Comparison of ENCODE assay signal across 9 mouse cellular contexts in genomic region chrX:136959688-136960087, GRCm38 (mm10). TPM values are rescaled to one million over a fixed set of nuclear protein-coding genes. Genes with fewer than 3 reads are reported as not detected.
DNase-seq lines count a peak whose midpoint lies in the region; ATAC-seq and TF ChIP-seq lines count a peak whose summit lies in the region.
"Had no signal": no experiment of that assay in that cellular context is flagged by ENCODE, and none has a peak within 500 bp of the region (broad histone marks: within the 10 kb centered on the region; RNA-seq: fewer than 3 reads in every experiment).

No protein-coding gene starts in this region.

- no peaks in the 10 kb centered on the region for H3K9me3 ChIP-seq in heart, embryonic 11.5 days (replicated peaks; ENCODE audit: control insufficient read depth, low read length)
- H3K9me3 ChIP-seq in midbrain, postnatal 0 days (ENCODE audit: low read length), result no peaks in the 10 kb centered on the region
- no peaks in the 10 kb centered on the region for H3K9me3 ChIP-seq in midbrain, embryonic 11.5 days (ENCODE audit: control insufficient read depth, low read length)

- no peaks in the 10 kb centered on the region for H3K27me3 ChIP-seq in heart, adult 2 months (ENCODE audit: control insufficient read depth, insufficient read depth, low read length)
- H3K27me3 ChIP-seq in heart, embryonic 11.5 days (ENCODE audit: control insufficient read depth, insufficient read depth, low read length), result no peaks in the 10 kb centered on the region
- H3K27me3 ChIP-seq in midbrain, postnatal 0 days (ENCODE audit: insufficient read depth, low read length), result no peaks in the 10 kb centered on the region
- H3K27me3 ChIP-seq in midbrain, embryonic 11.5 days (ENCODE audit: control insufficient read depth, insufficient read depth, low read length), result no peaks in the 10 kb centered on the region

- H3K36me3 ChIP-seq in heart, adult 2 months (ENCODE audit: control insufficient read depth, insufficient read depth, low read length), result no peaks in the 10 kb centered on the region
- H3K36me3 ChIP-seq in heart, embryonic 11.5 days (ENCODE audit: control insufficient read depth, insufficient read depth, low read length), result no peaks in the 10 kb centered on the region
- no peaks in the 10 kb centered on the region for H3K36me3 ChIP-seq in midbrain, postnatal 0 days (ENCODE audit: insufficient read depth, low read length)
- no peaks in the 10 kb centered on the region for H3K36me3 ChIP-seq in midbrain, embryonic 11.5 days (ENCODE audit: control insufficient read depth, insufficient read depth, low read length)

- H3K79me2 ChIP-seq in heart, adult 2 months (replicated peaks; ENCODE audit: control insufficient read depth, insufficient read depth, low read length), result no peaks in the 10 kb centered on the region

- H3K4me1 ChIP-seq in heart, adult 2 months (ENCODE audit: control insufficient read depth, insufficient read depth, low read length), result no peaks in the 10 kb centered on the region
- no peaks in the 10 kb centered on the region for H3K4me1 ChIP-seq in heart, embryonic 11.5 days (ENCODE audit: control insufficient read depth, insufficient read depth, low read length)
- no peaks in the 10 kb centered on the region for H3K4me1 ChIP-seq in midbrain, postnatal 0 days (ENCODE audit: insufficient read depth, low read length)
- no peaks in the 10 kb centered on the region for H3K4me1 ChIP-seq in midbrain, embryonic 11.5 days (ENCODE audit: control insufficient read depth, insufficient read depth, low read length)

- no peak overlapping the region for H3K4me2 ChIP-seq in heart, embryonic 11.5 days
- H3K4me2 ChIP-seq in midbrain, postnatal 0 days (ENCODE audit: low read depth, low read length, poor library complexity, severe bottlenecking), result no peak overlapping the region
- no peak overlapping the region for H3K4me2 ChIP-seq in midbrain, embryonic 11.5 days

- no peak overlapping the region for H3K27ac ChIP-seq in heart, adult 2 months
- H3K27ac ChIP-seq in heart, embryonic 11.5 days (ENCODE audit: low read depth, low read length), result no peak overlapping the region
- no peak overlapping the region for H3K27ac ChIP-seq in midbrain, postnatal 0 days (ENCODE audit: low read depth, low read length)
- H3K27ac ChIP-seq in midbrain, embryonic 11.5 days (ENCODE audit: low read depth, low read length), result no peak overlapping the region

- no peak overlapping the region for H3K4me3 ChIP-seq in heart, adult 2 months
- H3K4me3 ChIP-seq in heart, embryonic 11.5 days (ENCODE audit: low read depth, low read length), result no peak overlapping the region
- no peak overlapping the region for H3K4me3 ChIP-seq in midbrain, postnatal 0 days (ENCODE audit: low read depth, low read length)
- H3K4me3 ChIP-seq in midbrain, embryonic 11.5 days (ENCODE audit: low read depth, low read length), result no peak overlapping the region

- no peak for DNase-seq in heart, adult 2 months
- peak; percentile 17 for DNase-seq in midbrain, postnatal 0 days (ENCODE audit: low spot score)
- DNase-seq in midbrain, embryonic 11.5 days (ENCODE audit: low spot score, missing footprints), result no peak
- DNase-seq in brain, embryonic 14.5 days (ENCODE audit: low read depth), result peak; percentile 45
- no peak for DNase-seq in frontal cortex, postnatal 14 days (ENCODE audit: low spot score in 2 of 2)
- DNase-seq in frontal cortex, postnatal 10 days (ENCODE audit: low spot score in 2 of 2), result no peak

- H3K9ac ChIP-seq in heart, adult 2 months (ENCODE audit: low read depth, low read length), result no peak overlapping the region
- no peak overlapping the region for H3K9ac ChIP-seq in heart, embryonic 11.5 days (ENCODE audit: low read depth, low read length)
- no peak overlapping the region for H3K9ac ChIP-seq in midbrain, postnatal 0 days (replicated peaks; ENCODE audit: low read length, poor library complexity, severe bottlenecking)
- no peak overlapping the region for H3K9ac ChIP-seq in midbrain, embryonic 11.5 days (ENCODE audit: low read length)

- 20% methylated on average over 2 of the region's 2 CpGs for WGBS in heart, adult 2 months
- WGBS in heart, embryonic 11.5 days (ENCODE audit: insufficient replicate concordance), result 32% methylated on average over 2 of the region's 2 CpGs
- 37% methylated on average over 2 of the region's 2 CpGs for WGBS in midbrain, postnatal 0 days
- 25% methylated on average over 2 of the region's 2 CpGs for WGBS in midbrain, embryonic 11.5 days

- TF ChIP-seq POLR2A in heart, adult 2 months (IDR thresholded peaks at IDR 0.05; ENCODE audit: insufficient read depth, low read depth, low read length), result no peak
- no peak for TF ChIP-seq POLR2A in brain, embryonic 14.5 days (IDR thresholded peaks at IDR 0.05; ENCODE audit: borderline replicate concordance, extremely low read depth, insufficient read depth, insufficient read length, poor library complexity, severe bottlenecking)

- peak; percentile 49 for TF ChIP-seq CTCF in heart, adult 2 months (IDR thresholded peaks at IDR 0.05)
- TF ChIP-seq CTCF in midbrain, postnatal 0 days (IDR thresholded peaks at IDR 0.05), result peak; percentile 71
- peak; percentile 44; the same call in 1 of the 2 replicates for TF ChIP-seq CTCF in brain, embryonic 14.5 days (IDR thresholded peaks at IDR 0.05; ENCODE audit: borderline replicate concordance, extremely low read depth, insufficient read depth, insufficient read length)

- no peak for ATAC-seq in heart, embryonic 11.5 days (replicated peaks; ENCODE audit: insufficient number of reproducible peaks, low FRiP score, low TSS enrichment)
- no peak for ATAC-seq in midbrain, postnatal 0 days (ENCODE audit: low FRiP score)
- no peak for ATAC-seq in midbrain, embryonic 11.5 days (ENCODE audit: low FRiP score)
- ATAC-seq in megakaryocyte progenitor cell, adult 5-6 weeks (replicated peaks; ENCODE audit: poor library complexity), result peak; percentile 70

- intact Hi-C loops in heart, adult 2 months (cut with DNase I), result no loop called here

- no peak for TF ChIP-seq EP300 in heart, adult 2 months (IDR thresholded peaks at IDR 0.05; ENCODE audit: insufficient read depth, low read depth, low read length)

RNA-seq across cellular contexts. Expression of gene Tmsb15b2, which starts 15.6 kb away (rescaled TPM):
- total RNA-seq in heart, adult 2 months (2021), result 1 to 10 TPM in 1 of 2 experiments, under 1 TPM in 1; 0.77 to 1.4 TPM
- polyA plus RNA-seq in heart, adult 2 months (2012; rRNA removed), result not detected in 2 replicates
- polyA plus RNA-seq in heart, embryonic 11.5 days (2014; fragmentation: Nextera tagmentation; extraction: Ambion mirVana), result 11.9 and 22.9 TPM in 2 replicates
- total RNA-seq in midbrain, postnatal 0 days (2014; rRNA removed), result 32.3 and 59.5 TPM in 2 replicates
- 69.2 and 73.2 TPM in 2 replicates for polyA plus RNA-seq in midbrain, postnatal 0 days (2015; fragmentation: Nextera tagmentation; extraction: Ambion mirVana)
- polyA plus RNA-seq in midbrain, embryonic 11.5 days (2014; fragmentation: Nextera tagmentation; extraction: Ambion mirVana), result 60.9 and 62.2 TPM in 2 replicates
- polyA plus RNA-seq in brain, embryonic 14.5 days (2012; rRNA removed), result 38.7 and 46.3 TPM in 2 replicates
- 22.4 and 28.2 TPM in 2 replicates for total RNA-seq in megakaryocyte progenitor cell, adult 5-6 weeks (2015)
- not detected in 2 replicates for total RNA-seq in megakaryocyte progenitor cell, adult 5-6 weeks (2017)

RNA-seq across cellular contexts. Expression of gene Tmsb15l, which starts 17.0 kb away (rescaled TPM):
- total RNA-seq in heart, adult 2 months (2021), result not detected
- polyA plus RNA-seq in heart, adult 2 months (2012; rRNA removed), result 0.23 and 0.41 TPM in 2 replicates
- 1.3 and 4.3 TPM in 2 replicates for polyA plus RNA-seq in heart, embryonic 11.5 days (2014; fragmentation: Nextera tagmentation; extraction: Ambion mirVana)
- total RNA-seq in midbrain, postnatal 0 days (2014; rRNA removed), result 1.9 and 7.9 TPM in 2 replicates
- 7.5 and 9.5 TPM in 2 replicates for polyA plus RNA-seq in midbrain, postnatal 0 days (2015; fragmentation: Nextera tagmentation; extraction: Ambion mirVana)
- 6.1 and 7.7 TPM in 2 replicates for polyA plus RNA-seq in midbrain, embryonic 11.5 days (2014; fragmentation: Nextera tagmentation; extraction: Ambion mirVana)
- 10.1 and 13.8 TPM in 2 replicates for polyA plus RNA-seq in brain, embryonic 14.5 days (2012; rRNA removed)
- total RNA-seq in megakaryocyte progenitor cell, adult 5-6 weeks (2015), result 5.6 and 6.3 TPM in 2 replicates
- total RNA-seq in megakaryocyte progenitor cell, adult 5-6 weeks (2017), result 24.7 TPM in 2 replicates

RNA-seq across cellular contexts. Expression of gene Tmsb15b1, which starts 17.0 kb away (rescaled TPM):
- total RNA-seq in heart, adult 2 months (2021), result not detected
- polyA plus RNA-seq in heart, adult 2 months (2012; rRNA removed), result not detected in 2 replicates
- polyA plus RNA-seq in heart, embryonic 11.5 days (2014; fragmentation: Nextera tagmentation; extraction: Ambion mirVana), result 12.4 and 13.3 TPM in 2 replicates
- 3.0 and 5.8 TPM in 2 replicates for total RNA-seq in midbrain, postnatal 0 days (2014; rRNA removed)
- 34.5 and 41.2 TPM in 2 replicates for polyA plus RNA-seq in midbrain, postnatal 0 days (2015; fragmentation: Nextera tagmentation; extraction: Ambion mirVana)
- 26.4 and 30.1 TPM in 2 replicates for polyA plus RNA-seq in midbrain, embryonic 11.5 days (2014; fragmentation: Nextera tagmentation; extraction: Ambion mirVana)
- 12.8 and 19.7 TPM in 2 replicates for polyA plus RNA-seq in brain, embryonic 14.5 days (2012; rRNA removed)
- 5.8 and 8.2 TPM in 2 replicates for total RNA-seq in megakaryocyte progenitor cell, adult 5-6 weeks (2015)
- 11.0 and 13.1 TPM in 2 replicates for total RNA-seq in megakaryocyte progenitor cell, adult 5-6 weeks (2017)

RNA-seq across cellular contexts. Expression of gene H2bfm, which starts 32.6 kb away (rescaled TPM):
- total RNA-seq in heart, adult 2 months (2021), result not detected
- polyA plus RNA-seq in heart, adult 2 months (2012; rRNA removed), result not detected in 2 replicates
- polyA plus RNA-seq in heart, embryonic 11.5 days (2014; fragmentation: Nextera tagmentation; extraction: Ambion mirVana), result not detected in 2 replicates
- not detected in 2 replicates for total RNA-seq in midbrain, postnatal 0 days (2014; rRNA removed)
- not detected in 2 replicates for polyA plus RNA-seq in midbrain, postnatal 0 days (2015; fragmentation: Nextera tagmentation; extraction: Ambion mirVana)
- not detected in 2 replicates for polyA plus RNA-seq in midbrain, embryonic 11.5 days (2014; fragmentation: Nextera tagmentation; extraction: Ambion mirVana)
- polyA plus RNA-seq in brain, embryonic 14.5 days (2012; rRNA removed), result not detected in 2 replicates
- not detected in 2 replicates for total RNA-seq in megakaryocyte progenitor cell, adult 5-6 weeks (2015)
- total RNA-seq in megakaryocyte progenitor cell, adult 5-6 weeks (2017), result not detected in 2 replicates
- polyA plus RNA-seq: intestine, embryonic 14.5 days had no signal

RNA-seq across cellular contexts. Expression of gene Zcchc18, which starts 33.3 kb away (rescaled TPM):
- total RNA-seq in heart, adult 2 months (2021), result under 1 TPM; 0.18 TPM
- 0.27 and 0.38 TPM in 2 replicates for polyA plus RNA-seq in heart, adult 2 months (2012; rRNA removed)
- 4.2 TPM in 2 replicates for polyA plus RNA-seq in heart, embryonic 11.5 days (2014; fragmentation: Nextera tagmentation; extraction: Ambion mirVana)
- total RNA-seq in midbrain, postnatal 0 days (2014; rRNA removed), result 196 and 224 TPM in 2 replicates
- 602 and 631 TPM in 2 replicates for polyA plus RNA-seq in midbrain, postnatal 0 days (2015; fragmentation: Nextera tagmentation; extraction: Ambion mirVana)
- polyA plus RNA-seq in midbrain, embryonic 11.5 days (2014; fragmentation: Nextera tagmentation; extraction: Ambion mirVana), result 85.9 and 89.2 TPM in 2 replicates
- polyA plus RNA-seq in brain, embryonic 14.5 days (2012; rRNA removed), result 149 and 152 TPM in 2 replicates
- total RNA-seq in megakaryocyte progenitor cell, adult 5-6 weeks (2015), result not detected in 2 replicates
- 0.14 and 0.25 TPM in 2 replicates for total RNA-seq in megakaryocyte progenitor cell, adult 5-6 weeks (2017)

Comparison
In these comparisons a context has a peak if more than half of its experiments do, and no peak if none do; other contexts are left out.
1. DNase-seq: peak in midbrain, postnatal 0 days (single experiment) and brain, embryonic 14.5 days (single experiment); none in heart, adult 2 months (0 of 2), midbrain, embryonic 11.5 days (single experiment), frontal cortex, postnatal 14 days (0 of 2) and frontal cortex, postnatal 10 days (0 of 2).
2. RNA of gene Tmsb15b2, which starts 15.6 kb away (polyA plus RNA-seq): 69.2 to 73.2 TPM in midbrain, postnatal 0 days, 60.9 to 62.2 TPM in midbrain, embryonic 11.5 days, 38.7 to 46.3 TPM in brain, embryonic 14.5 days and 11.9 to 22.9 TPM in heart, embryonic 11.5 days; not detected in heart, adult 2 months; every median in the first group is over 10 times any median in the second.
3. RNA of gene Tmsb15b1, which starts 17.0 kb away (polyA plus RNA-seq): 34.5 to 41.2 TPM in midbrain, postnatal 0 days, 26.4 to 30.1 TPM in midbrain, embryonic 11.5 days, 12.8 to 19.7 TPM in brain, embryonic 14.5 days and 12.4 to 13.3 TPM in heart, embryonic 11.5 days; not detected in heart, adult 2 months; every median in the first group is over 10 times any median in the second.
4. Peak in every context shown above with its lines, with median percentiles within 50 percentile points of each other: CTCF ChIP-seq.